In the genomic region with DNA sequence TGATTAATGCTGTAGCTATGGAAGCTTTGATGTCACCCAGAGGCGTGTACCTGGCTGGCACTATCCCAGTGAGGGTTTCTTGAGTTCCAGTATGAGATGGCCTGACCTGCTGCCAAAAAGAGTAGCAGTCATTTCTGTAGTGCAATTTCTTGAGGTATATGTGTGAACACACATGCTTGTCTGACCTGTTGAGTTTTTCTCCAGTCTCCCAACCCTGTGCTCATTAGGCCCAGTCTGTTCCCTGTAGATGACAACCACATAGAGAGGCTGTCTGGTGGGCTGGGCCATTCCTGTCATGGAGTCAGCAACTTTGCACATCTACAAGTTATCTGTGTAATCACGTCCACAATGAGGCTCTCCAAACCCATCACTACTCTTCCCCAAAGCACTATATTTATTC, we compare ENCODE assay signal across 2 mouse cellular contexts.
TF ChIP-seq lines count a peak whose summit lies in the region.

No protein-coding gene starts in this region.

TF ChIP-seq in CH12.LX, 34 proteins besides CTCF, POLR2A, EP300 and RAD21 (continued from another document):
- no peak for TF ChIP-seq BHLHE40 (IDR thresholded peaks at IDR 0.05; ENCODE audit: low read depth, low read length)
- no peak for TF ChIP-seq HCFC1 (IDR thresholded peaks at IDR 0.05; ENCODE audit: low read depth, low read length)
- no peak for TF ChIP-seq TCF12 (IDR thresholded peaks at IDR 0.05; ENCODE audit: low read depth, low read length)
- no peak for TF ChIP-seq KAT2A (IDR thresholded peaks at IDR 0.05; ENCODE audit: insufficient replicate concordance, low read length)
- TF ChIP-seq USF2 (conservative IDR thresholded peaks at IDR 0.05; ENCODE audit: low read depth, low read length) = no peak
- TF ChIP-seq ELF1 (IDR thresholded peaks at IDR 0.05; ENCODE audit: low read depth, low read length) = no peak
- TF ChIP-seq NELFE (IDR thresholded peaks at IDR 0.05; ENCODE audit: low read depth, low read length) = no peak
- 0 out of 2 replicates have a peak, but pooled peaks have one; percentile 51 for TF ChIP-seq POLR2AphosphoS2 (IDR thresholded peaks at IDR 0.05; ENCODE audit: low read depth, low read length)
- no peak for TF ChIP-seq MAX (IDR thresholded peaks at IDR 0.05; ENCODE audit: low read length)
- TF ChIP-seq JUN (IDR thresholded peaks at IDR 0.05; ENCODE audit: insufficient read depth, low read depth, low read length) = no peak
TF ChIP-seq in CH12.LX: peak in this region for 2.

TF ChIP-seq in myocyte, 11 proteins besides CTCF, POLR2A, EP300 and RAD21 (continued from another document):
- TF ChIP-seq TCF12 (IDR thresholded peaks at IDR 0.05; ENCODE audit: insufficient read depth, poor library complexity, severe bottlenecking) (no peak), POLR2AphosphoS2 (IDR thresholded peaks at IDR 0.05; ENCODE audit: insufficient read length, low read depth) (peak; percentile 40)
